9 mouse cellular contexts compared by ENCODE assay signal in the genomic region with DNA sequence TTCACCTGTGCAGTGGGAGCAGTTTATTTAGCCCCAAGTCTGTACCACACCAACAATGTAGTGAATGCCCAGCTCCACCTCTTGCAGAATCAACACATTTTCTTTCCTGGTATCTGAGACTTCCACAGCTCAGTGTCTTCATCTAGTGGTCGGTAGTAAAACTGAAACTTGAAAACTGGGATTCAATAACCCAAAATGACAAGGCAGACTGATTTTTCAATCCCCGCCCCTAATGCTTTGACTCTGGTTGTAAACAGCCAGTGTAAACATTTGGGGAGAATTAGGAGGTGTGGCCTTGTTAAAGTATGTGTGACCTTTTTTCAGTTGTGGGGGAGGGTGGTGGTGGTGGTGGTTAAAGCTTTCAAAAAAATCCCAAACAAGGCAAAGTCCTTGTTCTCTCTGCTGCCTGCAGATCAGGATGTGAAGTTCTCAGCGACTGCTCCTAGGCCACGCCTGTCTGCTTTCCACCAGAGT. TPM values are rescaled to one million over a fixed set of nuclear protein-coding genes. Genes with fewer than 3 reads are reported as not detected.
DNase-seq lines count a peak whose midpoint lies in the region; ATAC-seq and TF ChIP-seq lines count a peak whose summit lies in the region.
"Had no signal": no experiment of that assay in that cellular context is flagged by ENCODE, and none has a peak within 500 bp of the region (broad histone marks: within the 10 kb centered on the region; RNA-seq: fewer than 3 reads in every experiment).

No protein-coding gene starts in this region.

- TF ChIP-seq CTCF in midbrain, postnatal 0 days (IDR thresholded peaks at IDR 0.05): peak; percentile 96

- no peaks in the 10 kb centered on the region for H3K4me1 ChIP-seq in midbrain, postnatal 0 days (ENCODE audit: insufficient read depth, low read length)

- no peaks in the 10 kb centered on the region for H3K36me3 ChIP-seq in midbrain, postnatal 0 days (ENCODE audit: insufficient read depth, low read length)

- H3K9me3 ChIP-seq in midbrain, postnatal 0 days (ENCODE audit: low read length): no peaks in the 10 kb centered on the region

- H3K9ac ChIP-seq in midbrain, postnatal 0 days (replicated peaks; ENCODE audit: low read length, poor library complexity, severe bottlenecking): no peak overlapping the region

- peak; percentile 7 for DNase-seq in gastrocnemius, adult 18-20 months (ENCODE audit: low spot score)
- no peak for DNase-seq in gastrocnemius, postnatal 36 days
- DNase-seq in 3T3-L1 (ENCODE audit: low read depth, low spot score): peak; percentile 70
- peak; percentile 14 for DNase-seq in brain, embryonic 18.5 days (ENCODE audit: low read depth, low spot score)
- DNase-seq in kidney, postnatal 25 days: peak; percentile 40 to 49
- DNase-seq in midbrain, postnatal 0 days (ENCODE audit: low spot score): peak; percentile 62
- no peak for DNase-seq in T-cell, adult 2 months (ENCODE audit: low spot score)
- no peak for DNase-seq in frontal cortex, postnatal 14 days (ENCODE audit: low spot score in 2 of 2)

- H3K27me3 ChIP-seq in midbrain, postnatal 0 days (ENCODE audit: insufficient read depth, low read length): no peaks in the 10 kb centered on the region

- H3K4me2 ChIP-seq in midbrain, postnatal 0 days (ENCODE audit: low read depth, low read length, poor library complexity, severe bottlenecking): no peak overlapping the region

- H3K4me3 ChIP-seq in midbrain, postnatal 0 days (ENCODE audit: low read depth, low read length): no peak overlapping the region

- peak; percentile 70; the same call in 1 of the 2 replicates for ATAC-seq in midbrain, postnatal 0 days (ENCODE audit: low FRiP score)

- WGBS in midbrain, postnatal 0 days: 60% methylated on average over 4 of the region's 4 CpGs

- intact Hi-C loops in gastrocnemius, postnatal 36 days (cut with DNase I): no loop called here

- H3K27ac ChIP-seq in midbrain, postnatal 0 days (ENCODE audit: low read depth, low read length): no peak overlapping the region

RNA-seq across cellular contexts. Expression of a gene that starts 1.7 kb away (rescaled TPM):
- total RNA-seq in gastrocnemius, adult 18-20 months (2021): under 1 TPM in 1 of 2 experiments, not detected in 1; 0.17 TPM
- under 1 TPM in 1 of 2 experiments, not detected in 1; 0.07 TPM for total RNA-seq in gastrocnemius, postnatal 36 days (2021)
- total RNA-seq in midbrain, postnatal 0 days (2014; rRNA removed): not detected in 2 replicates
- polyA plus RNA-seq in midbrain, postnatal 0 days (2015; fragmentation: Nextera tagmentation; extraction: Ambion mirVana): not detected in 2 replicates
- total RNA-seq: left cerebral cortex, postnatal 25 days had no signal

RNA-seq across cellular contexts. Expression of a gene that starts 45.4 kb away (rescaled TPM):
- total RNA-seq in gastrocnemius, adult 18-20 months (2021): not detected
- total RNA-seq in gastrocnemius, postnatal 36 days (2021): not detected
- total RNA-seq in midbrain, postnatal 0 days (2014; rRNA removed): not detected in 2 replicates
- not detected in 2 replicates for polyA plus RNA-seq in midbrain, postnatal 0 days (2015; fragmentation: Nextera tagmentation; extraction: Ambion mirVana)

Comparison
In these comparisons a context has a peak if more than half of its experiments do, and no peak if none do; other contexts are left out.
1. DNase-seq: peak in gastrocnemius, adult 18-20 months (single experiment), 3T3-L1 (single experiment), brain, embryonic 18.5 days (single experiment), kidney, postnatal 25 days (2 of 2) and midbrain, postnatal 0 days (single experiment); none in gastrocnemius, postnatal 36 days (0 of 2), T-cell, adult 2 months (single experiment) and frontal cortex, postnatal 14 days (0 of 2).